Comparison of ENCODE assay signal across 18 mouse cellular contexts in genomic region chr10:59642659-59643377, GRCm38 (mm10). TPM values are rescaled to one million over a fixed set of nuclear protein-coding genes. Genes with fewer than 3 reads are reported as not detected.
A peak's percentile ranks its signal among the peaks of the same experiment; 100 is the strongest.
DNase-seq lines count a peak whose midpoint lies in the region; ATAC-seq lines count a peak whose summit lies in the region.
"Had no signal": no experiment of that assay in that cellular context is flagged by ENCODE, and none has a peak within 500 bp of the region (broad histone marks: within the 10 kb centered on the region; RNA-seq: fewer than 3 reads in every experiment).

No protein-coding gene starts in this region.

- WGBS in hindbrain, embryonic 11.5 days: 81% methylated on average over 8 of the region's 8 CpGs

- no peak overlapping the region for H3K9ac ChIP-seq in hindbrain, embryonic 11.5 days (ENCODE audit: low read depth, low read length)
- H3K9ac ChIP-seq: embryonic facial prominence, embryonic 13.5 days; forebrain, postnatal 0 days; liver, embryonic 14.5 days had no signal

- no peaks in the 10 kb centered on the region for H3K9me3 ChIP-seq in hindbrain, embryonic 11.5 days (ENCODE audit: control insufficient read depth, low read length)
- H3K9me3 ChIP-seq: embryonic facial prominence, embryonic 13.5 days; limb, embryonic 10.5 days had no signal

- no peaks in the 10 kb centered on the region for H3K36me3 ChIP-seq in hindbrain, embryonic 11.5 days (ENCODE audit: control insufficient read depth, insufficient read depth, low read length)
- H3K36me3 ChIP-seq: embryonic facial prominence, embryonic 13.5 days; limb, embryonic 10.5 days had no signal

- no peaks in the 10 kb centered on the region for H3K27me3 ChIP-seq in hindbrain, embryonic 11.5 days (ENCODE audit: control insufficient read depth, insufficient read depth, low read length)
- H3K27me3 ChIP-seq: embryonic facial prominence, embryonic 13.5 days had no signal

- H3K4me3 ChIP-seq in hindbrain, embryonic 11.5 days (ENCODE audit: low read depth, low read length): no peak overlapping the region
- H3K4me3 ChIP-seq: embryonic facial prominence, embryonic 13.5 days; limb, embryonic 10.5 days had no signal

- peak; percentile 6 for DNase-seq in left cerebral cortex, postnatal 4 days
- DNase-seq in left cerebral cortex, adult 18-20 months (ENCODE audit: low spot score in 2 of 2): no peak
- peak; percentile 50 for DNase-seq in CD4-positive, CD25-positive, alpha-beta regulatory T cell, adult 2 months (ENCODE audit: low read depth, low spot score)
- peak; percentile 33 for DNase-seq in brain, adult 2 months (ENCODE audit: low read depth, low spot score)
- peak; percentile 45 for DNase-seq in skeletal muscle tissue, adult 2 months (ENCODE audit: low read depth, low spot score)
- DNase-seq in layer of hippocampus, adult 9-10 months (ENCODE audit: low spot score): no peak
- DNase-seq in hindbrain, embryonic 11.5 days (ENCODE audit: low spot score): no peak
- DNase-seq: cerebellum, adult 8-10 months; forebrain, postnatal 0 days had no signal

- intact Hi-C loops in left cerebral cortex, postnatal 4 days (cut with DNase I): no loop called here

- no peak overlapping the region for H3K4me2 ChIP-seq in hindbrain, embryonic 11.5 days (replicated peaks; ENCODE audit: low read depth, low read length)
- H3K4me2 ChIP-seq: embryonic facial prominence, embryonic 13.5 days had no signal

- no peak overlapping the region for H3K27ac ChIP-seq in hindbrain, embryonic 11.5 days (ENCODE audit: low read depth, low read length)
- H3K27ac ChIP-seq: embryonic facial prominence, embryonic 13.5 days; limb, embryonic 10.5 days; liver, embryonic 14.5 days had no signal

- no peak for ATAC-seq in hindbrain, embryonic 11.5 days (ENCODE audit: low FRiP score)
- ATAC-seq: forebrain, postnatal 0 days; hindbrain, embryonic 16.5 days had no signal

- no peaks in the 10 kb centered on the region for H3K4me1 ChIP-seq in hindbrain, embryonic 11.5 days (replicated peaks; ENCODE audit: control insufficient read depth, insufficient read depth, low read length)

RNA-seq across cellular contexts. Expression of gene Mcu, which starts 26.3 kb away (rescaled TPM):
- 10 to 100 TPM; 64.7 to 70.4 TPM for total RNA-seq in left cerebral cortex, postnatal 4 days (2021)
- 10 to 100 TPM; 35.6 to 39.9 TPM for total RNA-seq in left cerebral cortex, adult 18-20 months (2021)
- 21.8 and 24.7 TPM in 2 replicates for polyA plus RNA-seq in hindbrain, embryonic 11.5 days (2014; fragmentation: Nextera tagmentation; extraction: Ambion mirVana)

RNA-seq across cellular contexts. Expression of gene Gm10322, which starts 27.0 kb away (rescaled TPM):
- total RNA-seq in left cerebral cortex, postnatal 4 days (2021): not detected
- not detected for total RNA-seq in left cerebral cortex, adult 18-20 months (2021)
- polyA plus RNA-seq in hindbrain, embryonic 11.5 days (2014; fragmentation: Nextera tagmentation; extraction: Ambion mirVana): not detected in 2 replicates
- total RNA-seq: forebrain, postnatal 0 days; granulocyte monocyte progenitor cell, adult 5-6 weeks; layer of hippocampus, adult 8-10 months had no signal
- polyA plus RNA-seq: brain, embryonic 14.5 days; embryonic facial prominence, embryonic 13.5 days; forebrain, postnatal 0 days; heart, embryonic 16.5 days; hindbrain, embryonic 16.5 days; kidney, embryonic 16.5 days; limb, embryonic 10.5 days; liver, embryonic 14.5 days had no signal

RNA-seq across cellular contexts. Expression of gene Micu1, which starts 59.5 kb away (rescaled TPM):
- 10 to 100 TPM; 59.2 to 62.6 TPM for total RNA-seq in left cerebral cortex, postnatal 4 days (2021)
- total RNA-seq in left cerebral cortex, adult 18-20 months (2021): 10 to 100 TPM; 89.9 to 92.1 TPM
- 60.4 and 69.0 TPM in 2 replicates for polyA plus RNA-seq in hindbrain, embryonic 11.5 days (2014; fragmentation: Nextera tagmentation; extraction: Ambion mirVana)

Comparison
In these comparisons a context has a peak if more than half of its experiments do, and no peak if none do; other contexts are left out.
1. DNase-seq: peak in left cerebral cortex, postnatal 4 days (single experiment), CD4-positive, CD25-positive, alpha-beta regulatory T cell, adult 2 months (single experiment), brain, adult 2 months (single experiment) and skeletal muscle tissue, adult 2 months (single experiment); none in left cerebral cortex, adult 18-20 months (0 of 2), layer of hippocampus, adult 9-10 months (single experiment) and hindbrain, embryonic 11.5 days (single experiment).